Mouse (Mus musculus) cerebellum, adult (tissue): ENCODE data around the gene Ano7.

Experiments used
- ATAC-seq: cut with Nextera tagmentation; 2 replicates; pipeline ENCODE4 v1.9.2; 2017; ENCODE audit warnings: mild to moderate bottlenecking, moderate library complexity, mixed read lengths; ENCODE audit not compliant: insufficient number of reproducible peaks, low FRiP score, low TSS enrichment

Gene Ano7

GRCm38 (mm10) chr1:93373665-93374064 lies at the start of gene Ano7:
Ano7 (plus strand) TSS chr1:93373930.
- ATAC-seq: no peak

DNA sequence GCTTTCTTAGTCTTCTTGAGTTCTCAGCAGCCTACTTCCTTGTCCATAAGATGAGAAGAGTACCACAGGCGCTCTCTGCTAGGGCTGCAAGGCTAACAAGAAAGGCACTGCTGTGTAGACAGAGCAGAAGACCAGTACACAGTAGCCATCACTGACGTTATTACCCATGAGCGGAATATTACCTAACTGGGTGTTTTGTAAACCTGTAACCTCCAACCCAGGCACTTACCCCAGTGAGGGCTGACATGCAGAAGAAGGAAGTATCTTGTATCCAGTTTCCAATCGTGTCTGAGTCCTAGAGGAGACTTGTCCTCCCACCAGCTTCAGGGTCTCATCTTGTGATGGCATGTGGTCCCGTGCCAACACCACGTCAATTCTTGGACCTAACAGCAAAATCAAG lies 49.8 kb upstream of the Ano7 start:
- ATAC-seq: no peak

DNA sequence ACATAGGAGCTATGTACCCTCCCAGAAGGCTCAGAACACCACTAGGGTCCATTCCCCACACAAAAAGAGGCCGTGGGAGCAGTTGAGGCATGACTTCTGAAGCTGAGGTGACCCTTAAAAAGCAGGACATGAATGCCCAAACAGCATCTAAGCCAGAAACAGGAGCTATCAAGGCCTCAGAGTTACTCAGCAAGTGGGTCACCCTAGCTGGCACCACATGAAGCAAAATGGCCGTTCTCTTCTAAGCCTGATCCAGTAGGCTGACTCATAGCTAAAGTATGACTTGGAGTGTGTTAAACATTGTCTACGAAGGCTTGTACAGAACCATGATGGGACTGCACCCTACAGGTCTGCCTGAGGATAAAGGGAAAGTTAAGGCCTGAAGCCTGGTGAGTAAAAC lies 47.3 kb upstream of the Ano7 start:
- ATAC-seq: no peak

DNA sequence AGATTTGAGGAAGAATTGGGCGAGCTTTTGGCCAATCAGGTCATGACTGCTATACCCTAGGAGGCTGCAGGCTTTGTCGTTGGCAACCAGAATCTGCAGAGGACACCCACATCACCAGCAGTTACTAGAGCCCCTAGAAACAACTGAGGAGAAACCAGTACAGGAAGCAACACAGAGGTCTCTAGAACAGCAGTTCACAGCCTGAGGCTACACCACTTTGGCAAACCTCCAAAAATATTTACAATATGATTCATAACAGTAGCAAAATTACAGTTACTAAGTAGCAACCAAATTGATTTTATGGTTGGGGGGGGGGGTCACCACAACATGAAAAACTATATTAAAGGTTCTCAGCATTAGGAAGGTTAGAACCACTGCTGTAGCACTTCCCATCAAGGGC lies 39.1 kb upstream of the Ano7 start:
- no peak for ATAC-seq

GRCm38 (mm10) chr1:93342648-93343503 lies 30.9 kb upstream of the Ano7 start, which contains the start of the genes Ppp1r7 and Pask:
Ppp1r7 (plus strand) TSS chr1:93342854.
Pask (minus strand) TSS chr1:93343482.
- ATAC-seq: peak; percentile 94

DNA sequence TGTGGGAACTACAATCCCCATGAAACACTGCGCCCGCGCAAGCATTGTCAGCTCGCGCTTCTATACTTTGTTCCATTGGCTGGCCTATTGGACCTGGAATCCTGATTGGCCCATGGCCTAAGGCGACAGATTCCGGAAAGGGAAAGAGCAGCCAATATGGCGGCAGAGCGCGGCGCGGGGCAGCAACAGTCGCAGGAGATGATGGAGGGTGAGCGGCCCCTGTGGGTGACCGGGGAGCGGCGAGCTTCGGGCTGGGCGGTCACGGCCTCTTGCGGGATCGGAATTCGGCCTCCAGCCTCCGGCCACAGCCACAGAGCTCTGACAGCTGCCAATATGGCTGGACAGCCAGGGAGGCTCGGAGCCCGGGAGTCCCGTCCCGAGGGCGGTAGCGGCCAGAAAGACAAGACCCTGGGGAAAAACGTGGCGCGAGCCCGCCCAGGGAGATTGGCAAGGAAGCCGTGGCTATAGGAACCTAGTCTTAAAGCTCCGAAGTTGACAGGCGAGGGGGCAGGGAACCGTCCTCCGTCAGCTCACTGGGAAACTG lies 30.2 kb upstream of the Ano7 start:
- ATAC-seq: peak; percentile 96

DNA sequence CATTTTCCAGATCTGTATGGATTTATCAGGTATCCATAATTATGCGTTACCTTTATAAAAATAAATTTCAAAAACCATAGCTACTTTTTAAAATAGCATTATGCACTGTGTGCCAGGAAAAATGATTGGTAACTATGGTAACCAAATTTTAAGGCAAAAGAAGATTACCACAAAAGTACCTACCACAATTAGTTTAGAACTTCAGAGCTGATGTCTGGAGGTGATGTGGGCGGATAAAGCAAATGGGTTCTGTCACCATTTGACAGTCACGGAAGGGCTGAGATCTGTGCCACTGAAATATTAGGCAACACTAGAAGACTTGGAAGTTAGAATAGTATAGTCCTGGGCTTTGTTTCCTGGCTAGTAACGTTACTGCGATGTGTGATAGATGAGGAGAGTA lies 26.6 kb upstream of the Ano7 start:
- no peak for ATAC-seq

- no peak for ATAC-seq
These were observed 24.0 kb upstream of the Ano7 start for GRCm38 (mm10) chr1:93349701-93350100.

- no peak for ATAC-seq
These were observed 21.0 kb upstream of the Ano7 start for GRCm38 (mm10) chr1:93352724-93353123.

DNA sequence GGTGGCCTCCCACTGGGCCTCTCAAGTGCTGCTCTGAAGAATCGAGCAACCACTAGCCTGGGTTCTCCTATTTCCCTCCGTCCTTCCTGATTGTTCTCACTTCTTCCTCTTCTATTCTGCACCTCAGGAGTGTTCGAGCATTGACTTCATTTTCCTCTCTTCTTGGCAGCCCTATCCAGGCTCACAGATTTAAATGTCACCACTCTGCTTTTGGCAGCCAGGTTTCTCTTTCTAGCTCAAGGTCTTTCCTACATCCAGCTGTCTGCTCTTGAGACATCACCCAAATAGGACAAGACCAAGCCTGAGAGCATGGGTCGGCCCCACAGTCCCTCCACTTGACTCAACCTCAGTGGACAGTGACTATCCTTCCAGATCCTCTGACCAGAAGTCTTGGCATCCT lies 11.1 kb upstream of the Ano7 start:
- no peak for ATAC-seq

GRCm38 (mm10) chr1:93365641-93366040 lies 8.1 kb upstream of the Ano7 start:
- no peak for ATAC-seq

DNA sequence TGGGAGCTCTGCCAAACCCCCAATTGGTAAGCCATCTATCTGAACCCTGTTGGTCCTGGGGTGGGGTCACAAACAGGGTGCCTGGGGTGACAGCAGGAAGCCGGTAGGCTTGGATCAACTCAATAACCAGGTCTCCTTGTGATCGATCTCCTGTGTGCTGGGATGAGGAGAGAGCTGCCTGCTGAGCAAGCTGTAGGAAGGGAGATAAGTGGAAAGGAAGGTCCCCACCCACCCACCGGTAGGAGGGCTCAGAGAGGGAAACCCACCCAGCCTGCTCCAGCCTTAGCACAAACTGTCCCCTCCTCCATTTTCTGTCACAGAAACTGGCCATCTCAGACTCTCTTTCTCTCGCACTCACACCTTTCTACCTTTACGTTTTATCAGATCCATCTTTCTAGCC lies 3.6 kb downstream of the Ano7 start:
- ATAC-seq: no peak

DNA sequence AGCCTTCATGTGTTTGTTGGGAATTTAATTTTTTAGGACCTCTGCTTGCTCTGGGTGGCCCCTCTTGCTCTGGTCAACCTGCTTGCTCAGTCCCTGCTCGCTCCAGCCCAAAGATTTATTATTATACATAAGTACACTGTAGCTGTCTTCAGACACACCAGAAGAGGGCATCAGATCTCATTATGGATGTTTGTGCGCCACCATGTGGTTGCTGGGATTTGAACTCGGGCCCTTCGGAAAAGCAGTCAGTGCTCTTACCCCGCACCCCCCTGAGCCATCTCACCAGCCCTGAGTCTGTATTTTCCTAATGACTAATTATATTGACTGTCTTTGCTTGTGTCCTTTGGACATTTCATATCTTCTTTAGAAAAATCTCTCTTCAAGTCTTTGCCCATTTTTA lies 5.4 kb downstream of the Ano7 start:
- no peak for ATAC-seq

DNA sequence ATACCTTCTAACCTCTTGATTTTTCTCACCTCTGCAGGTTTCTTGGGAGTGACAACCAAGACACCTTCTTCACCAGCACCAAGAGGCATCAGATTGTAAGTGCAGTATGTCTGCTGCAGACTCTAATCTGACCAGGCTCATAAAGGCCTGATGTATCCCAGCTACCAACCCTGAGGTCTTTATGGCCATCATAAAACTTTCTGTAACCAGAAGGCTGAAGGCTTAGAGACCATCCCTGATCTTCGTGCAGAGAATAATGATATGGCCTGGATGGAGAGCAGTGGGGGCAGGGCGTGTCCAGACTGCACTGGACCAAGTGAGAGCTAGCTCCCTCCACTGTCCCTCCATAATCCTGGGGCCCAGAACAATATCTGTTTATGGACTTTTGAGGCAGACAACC lies 13.5 kb downstream of the Ano7 start:
- ATAC-seq: no peak

DNA sequence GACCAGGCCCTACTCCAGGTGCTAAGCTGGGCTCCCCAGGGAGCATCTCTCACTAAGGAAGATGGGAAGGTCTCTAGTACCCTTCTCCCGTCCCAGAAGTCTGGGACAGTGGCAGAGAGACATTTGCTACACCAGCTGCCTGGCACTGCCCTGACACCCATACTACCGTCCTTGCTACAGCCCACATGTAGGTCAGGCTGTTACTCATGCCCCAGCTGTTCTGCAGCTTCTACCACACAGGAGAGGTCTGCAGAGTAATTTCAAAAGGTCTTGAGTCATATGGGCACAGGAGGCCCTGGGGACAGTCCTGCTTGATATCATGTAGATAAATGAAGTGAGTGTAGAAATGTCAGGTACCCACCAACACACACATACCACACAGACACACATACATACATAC lies 15.2 kb downstream of the Ano7 start:
- ATAC-seq: no peak

- ATAC-seq: no peak
These were observed 27.7 kb downstream of the Ano7 start for GRCm38 (mm10) chr1:93401191-93402052.

- ATAC-seq: no peak
These were observed 29.7 kb downstream of the Ano7 start for GRCm38 (mm10) chr1:93403403-93403802.

DNA sequence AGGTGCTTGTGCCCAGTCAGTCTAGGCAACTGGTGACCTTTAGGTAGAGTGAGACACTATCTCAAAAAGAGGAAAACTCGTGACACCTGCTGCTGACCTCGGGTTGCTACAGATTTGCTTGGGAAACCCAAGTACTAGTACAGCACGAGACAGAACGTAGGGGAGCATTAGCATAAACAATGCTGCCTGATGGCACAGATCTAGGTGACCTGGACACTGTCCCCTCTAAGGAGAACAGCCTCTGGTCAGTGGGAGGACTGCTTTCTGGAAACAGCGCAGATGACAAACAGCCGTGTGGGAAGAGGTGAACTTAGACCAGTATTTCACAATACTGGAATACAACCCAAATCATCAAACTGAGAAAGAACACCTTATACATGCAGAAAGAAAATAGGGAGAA lies 58.4 kb downstream of the Ano7 start:
- no peak for ATAC-seq

- no peak for ATAC-seq
These were observed 65.6 kb downstream of the Ano7 start for GRCm38 (mm10) chr1:93439321-93439720.

DNA sequence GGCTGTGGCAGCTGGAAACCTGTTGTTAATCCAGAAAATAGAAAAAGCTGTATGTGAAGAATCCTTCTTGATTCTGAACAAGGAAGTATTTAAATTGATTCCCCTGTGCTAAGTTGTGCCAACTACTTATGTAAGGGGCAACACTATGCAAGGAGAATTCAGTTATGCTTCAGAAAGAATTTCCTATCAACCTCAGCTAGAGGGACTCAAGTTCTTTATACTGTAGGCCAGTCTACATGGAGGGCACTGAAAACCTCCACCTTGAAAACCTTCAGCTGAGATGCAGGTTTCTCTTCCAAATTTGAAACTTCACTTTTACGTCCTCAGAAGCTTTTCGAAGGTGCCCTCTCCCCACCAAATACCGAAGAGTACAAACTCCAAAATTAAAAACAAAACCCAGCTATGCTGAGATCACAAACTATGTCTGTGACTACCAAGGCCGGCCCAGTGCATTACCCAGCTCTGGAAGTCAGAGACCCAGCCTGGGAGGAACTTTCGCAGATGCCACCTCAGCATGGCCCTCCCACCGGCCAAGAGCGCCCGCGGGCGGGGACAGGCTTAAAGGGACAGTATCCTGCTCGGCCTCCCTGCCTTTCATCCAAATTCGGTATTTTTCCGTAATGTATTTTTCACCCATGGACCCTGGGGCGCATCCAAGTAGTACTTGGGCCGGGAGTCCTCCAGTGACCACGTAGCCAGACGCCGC lies 70.8 kb downstream of the Ano7 start:
- peak; percentile 81 for ATAC-seq
